Mouse (Mus musculus): ENCODE results near the gene Ciao1. TPM values are rescaled to one million over a fixed set of nuclear protein-coding genes. Genes with fewer than 3 reads are reported as not detected.
"Not testable (repeated sequence)": the region's sequence is repeated elsewhere in the genome, so short reads cannot be mapped to it uniquely, and the experiment has no call there.

Ciao1 gene
- 10 to 100 TPM; 57.2 to 59.4 TPM for total RNA-seq (2021)
- long read RNA-seq, experiment 1, transcript Ciao1-201 (7 exons, 3,075 nt) = major isoform, 34 of 36 reads
- long read RNA-seq, experiment 1, partial matches to known transcripts = 0 of 36 reads
- long read RNA-seq, experiment 1, other reads (novel, unspliced or antisense) = 2 of 36 reads
- long read RNA-seq, experiment 2, transcript Ciao1-201 (7 exons, 3,075 nt) = major isoform, 21 of 23 reads
- long read RNA-seq, experiment 2, partial matches to known transcripts = 0 of 23 reads
- long read RNA-seq, experiment 2, other reads (novel, unspliced or antisense) = 2 of 23 reads

DNA sequence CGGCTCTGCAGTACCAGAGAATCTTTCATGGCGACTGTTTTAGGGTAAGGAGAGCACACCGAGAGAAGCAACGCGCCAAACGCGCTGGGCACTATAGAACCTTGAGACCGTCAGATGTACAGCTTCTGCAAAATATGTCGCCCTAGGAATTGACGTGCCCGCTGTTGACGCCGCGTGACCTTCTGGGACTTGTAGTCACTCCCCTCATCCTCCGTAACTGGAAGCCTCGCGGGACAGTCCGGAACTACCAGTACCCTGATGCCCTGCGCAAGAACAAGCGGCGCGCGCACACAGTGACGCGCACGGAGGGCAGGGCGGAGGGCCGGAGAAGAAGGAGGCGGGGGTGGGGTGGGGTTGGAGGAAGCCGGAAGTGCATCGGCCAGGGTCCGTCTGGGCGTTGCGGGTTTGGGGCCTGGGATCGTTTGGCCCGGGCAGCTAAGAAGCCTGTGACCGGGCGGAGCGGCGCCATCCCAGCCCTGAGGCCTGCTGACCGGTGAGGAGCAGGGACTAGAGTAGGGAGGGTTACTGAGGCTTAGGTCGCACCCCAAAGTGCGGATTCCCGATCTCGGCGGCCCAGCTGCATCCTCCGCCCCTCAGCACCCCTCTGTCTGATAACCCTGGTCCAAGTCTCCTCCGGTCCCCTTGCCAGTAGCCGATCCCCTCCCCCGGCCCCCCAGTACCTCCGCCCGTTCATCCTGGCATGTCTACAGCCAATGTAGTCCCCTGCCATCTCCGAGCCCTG lies at the start of gene Ciao1, which contains the start of gene Tmem127:
Ciao1 (minus strand) TSS at position 225 of the 742 bp plus-strand sequence.
Tmem127 (plus strand) TSS at position 317 of the 742 bp plus-strand sequence.
- intact Hi-C loops (cut with DNase I) = loop anchor here (1.0 to 2.0 kb wide), 2 partner anchors 23 to 93 kb away; partner anchors contain the start of gene Stard7
- peak; percentile 98 for DNase-seq

DNA sequence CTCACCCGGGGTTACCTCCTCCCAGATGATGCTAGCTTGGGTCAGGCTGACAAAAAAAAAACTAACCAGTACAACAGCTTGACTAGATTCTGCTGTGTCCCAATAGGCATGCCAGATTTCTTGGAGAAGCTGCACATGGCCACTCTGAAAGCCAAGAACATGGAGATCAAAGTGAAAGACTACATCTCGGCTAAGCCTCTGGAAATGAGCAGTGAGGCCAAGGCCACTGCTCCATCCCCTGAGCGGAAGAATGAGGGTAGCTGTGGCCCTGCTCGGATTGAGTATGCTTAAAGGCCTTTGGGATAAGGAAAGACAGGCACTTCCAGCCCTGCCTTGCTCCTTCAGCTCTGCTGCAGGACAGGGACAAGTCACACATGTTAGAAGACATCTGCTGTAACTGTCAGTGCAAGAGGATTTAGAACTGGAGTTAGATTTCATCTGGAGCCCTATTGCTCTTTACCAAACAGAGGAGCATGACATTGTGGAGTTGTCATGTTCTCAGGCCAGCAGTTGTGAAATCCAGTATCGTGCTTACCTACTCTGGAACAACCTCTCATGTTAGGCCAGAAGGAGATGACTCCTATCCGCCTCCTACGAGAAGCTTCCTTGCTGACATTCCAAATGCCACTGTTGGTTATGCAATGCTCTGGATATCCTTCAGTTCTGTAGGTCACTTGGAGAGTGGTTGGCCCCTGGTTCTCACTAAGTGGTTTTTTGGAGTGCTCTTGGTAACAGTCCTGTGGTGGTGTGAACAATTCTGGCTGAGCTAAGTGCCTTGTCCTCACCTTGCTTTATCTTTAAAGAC lies 49.6 kb upstream of the Ciao1 start:
- DNase-seq = no peak
- intact Hi-C loops (cut with DNase I) = no loop called here

GRCm38 (mm10) chr2:127292250-127292649 lies 44.6 kb upstream of the Ciao1 start:
- intact Hi-C loops (cut with DNase I) = no loop called here
- no peak for DNase-seq

- intact Hi-C loops (cut with DNase I) = no loop called here
Observed at GRCm38 (mm10) chr2:127278162-127278561, 30.5 kb upstream of the Ciao1 start.

DNA sequence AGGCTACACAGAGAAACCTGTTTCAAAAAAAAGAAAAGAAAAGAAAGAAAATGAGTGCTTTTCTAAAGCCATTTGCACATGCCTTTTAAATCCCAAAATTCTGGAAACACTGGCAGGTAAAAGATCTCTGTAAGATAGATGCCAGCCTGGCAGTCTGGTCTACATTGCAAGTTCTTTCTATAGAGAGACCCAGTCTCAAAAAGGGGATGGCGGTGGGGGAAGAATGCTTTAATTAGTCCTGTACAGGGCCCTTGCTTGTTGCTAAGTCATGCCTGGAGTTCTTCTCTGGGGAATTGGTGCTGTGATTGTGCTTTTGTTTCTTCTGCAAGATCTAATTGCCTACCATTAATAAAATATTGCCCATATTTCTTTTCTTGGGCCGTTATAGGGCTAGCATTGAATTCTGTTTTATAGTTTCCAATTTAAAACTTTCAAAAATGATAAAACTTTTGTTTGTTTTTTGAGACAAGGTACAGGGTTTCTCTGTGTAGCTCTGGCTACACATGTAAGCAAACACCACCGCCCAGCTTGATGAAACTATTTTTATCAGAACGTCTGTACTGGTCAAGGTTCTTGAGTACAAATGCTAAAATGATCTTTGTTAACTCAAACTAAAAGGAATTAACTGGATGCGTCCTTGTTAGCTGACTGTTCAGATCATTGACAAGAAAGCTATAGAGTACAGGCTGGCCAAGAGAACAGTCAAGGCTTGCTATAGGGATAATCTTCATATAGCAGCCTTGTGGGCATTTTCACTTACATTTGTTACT lies 28.1 kb upstream of the Ciao1 start:
- intact Hi-C loops (cut with DNase I) = no loop called here
- no peak for DNase-seq

More at GRCm38 (mm10) chr2:127278162-127278561, 30.5 kb upstream of the Ciao1 start:
- no peak for DNase-seq

- intact Hi-C loops (cut with DNase I) = no loop called here
- DNase-seq = no peak
Observed at GRCm38 (mm10) chr2:127274590-127274989, 27.0 kb upstream of the Ciao1 start.

DNA sequence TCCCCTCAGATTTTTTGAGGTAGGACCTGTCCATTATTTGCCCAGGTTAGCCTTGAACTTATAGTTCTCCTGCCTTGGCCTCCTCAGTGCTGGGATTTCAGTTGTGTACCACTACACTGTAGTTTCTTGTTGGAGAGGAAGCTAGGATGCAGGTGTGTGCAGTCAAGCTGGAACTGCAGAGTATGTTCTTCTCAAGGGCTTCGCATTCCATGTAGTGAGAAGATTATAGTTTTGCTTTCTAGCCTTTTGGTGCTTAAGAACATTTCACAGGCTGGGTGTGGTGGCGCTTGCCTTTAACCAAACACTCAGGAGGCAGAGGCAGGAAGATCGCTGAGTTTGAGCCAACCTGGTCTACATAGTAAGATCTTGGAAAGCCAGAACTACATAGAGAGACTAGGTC lies 25.2 kb upstream of the Ciao1 start:
- no peak for DNase-seq
- intact Hi-C loops (cut with DNase I) = no loop called here

DNA sequence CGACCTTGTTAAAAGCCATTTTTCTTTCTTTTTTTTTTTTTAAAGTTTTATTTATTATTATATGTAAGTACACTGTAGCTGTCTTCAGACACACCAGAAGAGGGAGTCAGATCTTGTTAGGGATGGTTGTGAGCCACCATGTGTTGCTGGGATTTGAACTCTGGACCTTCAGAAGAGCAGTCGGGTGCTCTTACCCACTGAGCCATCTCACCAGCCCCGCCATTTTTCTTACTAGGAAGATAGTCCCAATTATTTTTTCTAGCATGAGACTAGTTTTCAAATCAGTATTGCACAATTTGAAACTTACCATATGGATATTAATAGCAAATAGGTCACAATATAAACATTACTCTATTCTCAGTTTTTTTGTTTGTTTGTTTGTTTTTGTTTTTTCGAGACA lies 24.4 kb upstream of the Ciao1 start:
- intact Hi-C loops (cut with DNase I); DNase-seq: not testable (repeated sequence)

DNA sequence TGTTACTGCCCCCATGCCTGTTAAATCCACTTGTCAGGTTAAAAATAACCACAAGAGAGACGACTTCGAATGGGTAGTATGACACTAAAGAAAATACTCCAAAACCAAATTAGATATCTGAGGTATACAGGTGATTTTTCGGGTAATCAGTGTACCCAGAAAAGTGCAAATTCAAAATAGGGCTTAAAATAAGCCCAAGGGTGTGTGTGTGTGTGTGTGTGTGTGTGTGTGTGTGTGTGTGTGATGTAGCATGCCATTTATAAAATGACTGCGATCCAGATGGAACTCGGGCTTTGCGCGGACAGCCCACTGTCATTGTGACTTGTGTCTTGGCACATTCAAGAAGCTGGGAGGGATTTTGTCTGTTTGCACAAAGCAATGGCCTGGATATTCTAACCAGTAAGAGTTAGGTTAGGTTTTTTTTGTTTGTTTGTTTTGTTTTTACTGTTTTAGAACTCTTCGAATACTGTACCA lies 23.5 kb upstream of the Ciao1 start:
- peak in 1 of 2 experiments; percentile 28 for DNase-seq
- intact Hi-C loops (cut with DNase I) = no loop called here

DNA sequence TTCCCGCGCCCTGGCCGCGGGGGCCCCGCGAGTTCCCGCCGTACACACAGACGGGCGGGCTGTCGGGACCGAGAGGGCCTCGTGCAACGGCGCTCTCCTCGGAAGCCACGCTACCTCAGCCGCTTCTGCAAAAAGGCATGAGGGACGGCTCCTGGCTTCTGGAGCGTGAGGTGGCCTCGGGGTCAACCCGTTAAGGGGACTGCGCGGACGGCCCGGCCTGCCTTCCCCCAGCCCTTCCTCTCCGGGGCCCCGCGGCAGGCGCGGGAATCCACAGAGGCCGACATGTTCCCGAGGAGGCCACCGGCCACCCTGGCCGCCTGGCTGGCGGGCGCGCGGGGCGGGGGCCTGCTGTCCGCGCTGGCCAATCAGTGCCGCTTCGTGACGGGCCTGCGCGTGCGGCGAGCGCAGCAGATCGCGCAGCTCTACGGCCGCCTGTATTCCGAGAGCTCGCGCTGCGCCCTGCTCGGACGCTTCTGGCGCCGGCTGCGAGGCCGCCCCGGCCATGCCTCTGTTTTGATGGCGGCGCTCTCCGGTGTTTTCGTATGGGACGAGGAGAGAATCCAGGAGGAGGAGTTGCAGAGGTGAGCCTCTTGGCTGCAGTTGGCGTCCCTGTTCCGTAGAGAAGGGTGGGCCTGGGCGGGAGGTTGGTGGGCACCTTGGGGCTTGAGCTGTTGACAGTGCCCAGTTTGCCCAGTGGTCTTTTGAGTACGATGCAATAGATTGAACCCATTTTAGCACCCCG lies 22.9 kb upstream of the Ciao1 start:
- peak; percentile 91 to 93 for DNase-seq
- intact Hi-C loops (cut with DNase I) = loop anchor here (1.0 kb wide), 1 partner anchor 22 kb away; no protein-coding TSS in a partner anchor

- intact Hi-C loops (cut with DNase I) = loop anchor here (1.0 kb wide), 1 partner anchor 21 kb away; no protein-coding TSS in a partner anchor
- peak; percentile 95 to 96 for DNase-seq
Observed at GRCm38 (mm10) chr2:127269491-127270299, 22.1 kb upstream of the Ciao1 start, which contains the start of gene Stard7. Gene Stard7, plus strand, starts transcription at chr2:127270218.

- intact Hi-C loops (cut with DNase I) = no loop called here
- DNase-seq = no peak
Observed at GRCm38 (mm10) chr2:127267854-127268253, 20.2 kb upstream of the Ciao1 start.

DNA sequence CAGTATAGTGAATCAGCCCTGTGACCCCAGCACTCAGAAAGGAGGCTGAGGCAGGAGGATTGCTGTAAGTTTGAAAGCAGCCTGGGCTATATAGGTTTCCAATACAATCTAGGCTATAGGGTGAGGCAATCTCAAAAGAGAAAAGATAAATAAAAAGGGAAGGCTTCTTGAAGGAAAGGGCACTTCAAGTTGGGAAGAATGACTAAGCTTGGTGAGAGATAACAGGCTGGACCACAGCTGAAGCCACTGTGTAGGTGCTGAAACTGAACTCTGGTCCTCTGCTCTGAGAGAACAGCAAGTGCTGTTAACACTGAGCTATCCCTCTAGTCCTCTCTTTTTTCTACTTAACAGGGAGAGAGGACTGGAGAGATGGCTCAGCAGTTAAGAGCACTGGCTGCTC lies 14.9 kb upstream of the Ciao1 start:
- DNase-seq = no peak
- intact Hi-C loops (cut with DNase I) = no loop called here

- intact Hi-C loops (cut with DNase I) = no loop called here
- DNase-seq = peak; percentile 33 to 56
Observed at GRCm38 (mm10) chr2:127259340-127259739, 11.7 kb upstream of the Ciao1 start.

DNA sequence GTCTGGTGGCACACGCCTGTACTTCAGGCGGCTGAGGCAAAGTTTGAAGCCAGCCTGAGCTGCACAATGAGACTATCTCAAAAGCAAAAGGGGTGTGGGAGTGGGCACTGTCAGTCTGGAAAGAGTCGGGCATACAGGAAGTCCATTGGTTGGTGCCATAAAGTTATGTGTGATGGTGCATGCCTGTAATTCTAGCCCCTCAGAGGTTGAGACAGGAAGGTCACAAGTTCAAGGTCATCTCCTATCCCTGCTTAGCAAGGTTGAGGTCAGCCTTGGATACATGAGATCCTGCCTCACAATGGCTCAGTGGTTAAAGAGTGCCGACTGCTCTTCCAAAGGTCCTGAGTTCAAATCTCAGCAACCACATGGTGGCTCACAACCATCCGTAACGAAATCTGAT lies 7.7 kb upstream of the Ciao1 start:
- DNase-seq = no peak
- intact Hi-C loops (cut with DNase I) = no loop called here

DNA sequence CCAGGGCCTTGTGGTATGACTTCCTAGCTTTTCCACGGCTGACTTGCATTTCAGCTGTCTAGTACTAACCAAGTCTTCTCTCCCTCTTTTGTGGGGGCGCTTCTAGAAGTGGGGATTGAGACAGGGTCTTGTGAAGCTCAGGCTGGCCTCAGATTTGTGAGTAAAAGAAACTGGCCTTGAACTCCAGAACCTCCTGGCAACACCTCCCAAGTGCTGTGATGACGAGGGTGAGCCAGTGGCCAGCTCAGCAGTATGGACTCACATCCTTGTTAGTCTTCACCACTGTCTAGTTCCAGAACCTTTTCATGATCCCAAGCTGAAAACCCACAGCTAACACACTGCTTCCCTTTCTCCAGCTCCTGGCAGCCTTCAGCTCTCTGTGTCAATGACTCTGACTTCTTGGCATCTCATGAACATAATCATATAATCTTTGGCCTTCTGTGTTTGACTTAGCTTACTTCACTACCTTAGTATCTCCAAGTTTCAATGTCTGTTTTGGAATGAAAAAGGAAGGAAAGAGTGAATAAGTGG lies 7.1 kb upstream of the Ciao1 start:
- intact Hi-C loops (cut with DNase I) = no loop called here
- DNase-seq = no peak

- intact Hi-C loops (cut with DNase I) = no loop called here
Observed at GRCm38 (mm10) chr2:127252787-127253186, 5.2 kb upstream of the Ciao1 start.

More at GRCm38 (mm10) chr2:127252787-127253186, 5.2 kb upstream of the Ciao1 start:
- no peak for DNase-seq

Measured in heart, postnatal 14 days (tissue).